Comparison of ENCODE assay signal across 8 mouse cellular contexts in the genomic region with DNA sequence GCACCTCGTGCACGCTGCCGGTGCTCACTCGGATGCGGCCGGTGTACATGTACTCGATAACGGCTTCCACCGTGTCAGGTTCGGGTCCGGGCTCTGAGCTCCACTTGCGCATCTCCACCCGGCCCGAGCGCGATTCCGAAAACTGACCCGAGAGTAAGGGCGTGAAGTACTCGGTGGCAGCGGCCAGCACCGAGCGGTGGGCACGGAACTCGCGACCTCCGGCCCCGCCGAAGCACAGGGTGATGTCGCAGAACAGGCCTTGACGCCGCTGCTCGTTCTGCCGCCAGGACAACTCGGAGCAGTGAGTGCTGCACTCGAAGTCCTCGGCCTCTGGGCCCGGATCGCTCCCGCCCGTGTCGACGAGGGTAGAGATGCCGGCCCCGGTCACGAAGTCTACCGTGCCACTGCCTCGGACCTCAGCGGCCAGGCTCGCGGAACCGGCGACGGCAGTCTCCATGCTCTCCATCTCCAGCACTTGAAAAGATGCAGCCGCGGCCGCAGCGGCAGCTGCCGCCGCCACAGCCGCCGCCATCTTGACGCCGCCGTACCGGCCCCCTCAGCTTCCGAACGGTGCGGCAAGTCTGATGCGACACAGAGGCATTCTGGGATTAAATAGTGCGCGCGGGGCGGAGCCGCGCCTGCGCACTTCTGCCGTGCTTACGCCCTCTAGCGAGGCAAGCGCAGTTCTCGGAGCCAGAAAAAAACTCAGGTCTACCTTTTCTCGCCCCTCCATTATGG. TPM values are rescaled to one million over a fixed set of nuclear protein-coding genes. Genes with fewer than 3 reads are reported as not detected.
DNase-seq lines count a peak whose midpoint lies in the region; ATAC-seq lines count a peak whose summit lies in the region.

A gene (minus strand): TSS at position 545 of the 738 bp plus-strand sequence.

- H3K4me3 ChIP-seq in intestine, embryonic 14.5 days (ENCODE audit: low read depth, low read length), result peak within 1 kb of the TSS; percentile 78

- H3K4me1 ChIP-seq in intestine, embryonic 14.5 days (replicated peaks; ENCODE audit: control insufficient read depth, insufficient read depth, low read length), result peaks cover 11% of the 10 kb centered on the region

- H3K9me3 ChIP-seq in intestine, embryonic 14.5 days (ENCODE audit: control insufficient read depth, low read length), result no peaks in the 10 kb centered on the region

- peak; percentile 89 for ATAC-seq in intestine, embryonic 14.5 days (replicated peaks; ENCODE audit: low FRiP score, low TSS enrichment, low read depth)

- intact Hi-C loops in left cerebral cortex, postnatal 14 days (cut with DNase I), result loop anchor here (5.0 kb wide), 2 partner anchors 45 to 115 kb away; a partner anchor contains a TSS

- H3K27ac ChIP-seq in intestine, embryonic 14.5 days (ENCODE audit: low read depth), result peak within 1 kb of the TSS; percentile 44; the same call in 1 of the 2 replicates

- H3K9ac ChIP-seq in intestine, embryonic 14.5 days (ENCODE audit: low read length), result peak within 1 kb of the TSS; percentile 83

- peaks cover 12% of the 10 kb centered on the region for H3K36me3 ChIP-seq in intestine, embryonic 14.5 days (ENCODE audit: control insufficient read depth, insufficient read depth, low read length)

- H3K4me2 ChIP-seq in intestine, embryonic 14.5 days (ENCODE audit: low read length), result peak within 1 kb of the TSS; percentile 93

- H3K27me3 ChIP-seq in intestine, embryonic 14.5 days (replicated peaks; ENCODE audit: control insufficient read depth, insufficient read depth, low read length), result no peaks in the 10 kb centered on the region

- WGBS in intestine, embryonic 14.5 days, result under 1% methylated on average over 83 of the region's 83 CpGs

- peak; percentile 93 to 97 for DNase-seq in adrenal gland, adult (ENCODE audit: inconsistent age in 2 of 2, low spot score in 1 of 2)
- peak; percentile 95 for DNase-seq in embryo, embryonic 10.5 days (ENCODE audit: low spot score)
- peak; percentile 91 for DNase-seq in gastrocnemius, postnatal 25 days
- DNase-seq in intestine, embryonic 14.5 days (ENCODE audit: low spot score), result peak; percentile 92
- DNase-seq in left cerebral cortex, postnatal 14 days (ENCODE audit: low spot score in 2 of 2), result peak; percentile 92 to 93
- peak; percentile 98 for DNase-seq in mesoderm, embryonic 11.5 days (ENCODE audit: low read depth, low spot score)
- peak; percentile 79 to 83 for DNase-seq in right cerebral cortex, postnatal 36 days (ENCODE audit: low spot score in 2 of 2)
- peak; percentile 89 for DNase-seq in yolk sac, embryonic 10.5 days (ENCODE audit: low spot score)

RNA-seq across cellular contexts. Expression of the gene that starts here (rescaled TPM):
- total RNA-seq in gastrocnemius, postnatal 25 days (2021), result 1 to 10 TPM; 3.8 to 3.9 TPM
- polyA plus RNA-seq in intestine, embryonic 14.5 days (2014; fragmentation: Nextera tagmentation; extraction: Ambion mirVana), result 8.3 and 9.6 TPM in 2 replicates
- 10 to 100 TPM; 81.8 to 82.1 TPM for total RNA-seq in left cerebral cortex, postnatal 14 days (2021)

Comparison
In these comparisons a context has a peak if more than half of its experiments do, and no peak if none do; other contexts are left out.
1. Peak in every context shown above with its lines: DNase-seq, ATAC-seq, H3K4me3 ChIP-seq and H3K27ac ChIP-seq.
2. RNA of the gene that starts here (total RNA-seq): 81.8 to 82.1 TPM in left cerebral cortex, postnatal 14 days; 3.8 to 3.9 TPM in gastrocnemius, postnatal 25 days; every median in the first group is over 10 times any median in the second.